ENCODE assay signal across 8 mouse cellular contexts in the genomic region with DNA sequence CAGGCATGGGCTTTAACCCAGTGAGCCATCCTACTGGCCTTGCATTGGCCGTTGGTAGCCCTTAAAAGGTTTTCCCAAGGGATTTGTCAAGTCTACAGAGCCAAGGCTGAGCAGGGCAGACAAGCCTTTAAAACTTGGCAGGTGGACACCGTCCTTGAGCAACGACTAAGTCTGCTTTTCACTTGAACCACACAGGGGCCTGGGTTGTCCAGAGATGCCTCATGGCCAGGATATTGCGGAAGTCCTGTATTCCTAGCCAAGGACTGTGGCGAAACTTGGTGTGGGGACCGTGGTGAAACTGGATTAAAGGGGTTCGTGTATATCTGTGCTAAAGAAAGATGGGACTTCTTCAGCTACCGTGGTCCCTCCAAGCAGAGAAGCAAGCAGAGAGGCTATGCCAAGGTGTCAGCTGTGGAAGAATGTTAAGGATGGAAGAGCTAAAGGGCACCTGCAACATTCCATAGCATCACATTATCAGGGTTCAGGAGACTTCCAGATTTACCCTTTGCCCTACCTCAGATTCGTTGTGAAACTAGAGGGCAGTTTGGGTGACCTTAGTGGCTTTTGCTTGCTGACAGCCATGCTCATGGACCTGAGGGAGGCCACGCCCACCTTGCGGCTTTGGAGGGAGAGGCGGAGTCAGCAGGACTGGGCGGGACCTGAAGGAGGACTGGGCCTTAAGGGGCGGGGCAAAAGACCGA. TPM values are rescaled to one million over a fixed set of nuclear protein-coding genes. Genes with fewer than 3 reads are reported as not detected.
DNase-seq lines count a peak whose midpoint lies in the region; ATAC-seq and TF ChIP-seq lines count a peak whose summit lies in the region.

No protein-coding gene starts in this region.

- no peak for TF ChIP-seq POLR2A in spleen, adult 2 months (IDR thresholded peaks at IDR 0.05; ENCODE audit: low read depth, low read length)

- no peaks in the 10 kb centered on the region for H3K36me3 ChIP-seq in spleen, adult 2 months (ENCODE audit: control insufficient read depth, insufficient read depth, low read length)
- no peaks in the 10 kb centered on the region for H3K36me3 ChIP-seq in lung, embryonic 16.5 days (ENCODE audit: control insufficient read depth, insufficient read depth, low read length)
- no peaks in the 10 kb centered on the region for H3K36me3 ChIP-seq in stomach, embryonic 15.5 days

- intact Hi-C loops in heart, postnatal 25 days (cut with DNase I): loop anchor here (5.0 kb wide), 3 partner anchors 42 to 163 kb away; no protein-coding TSS in a partner anchor

- no peak for TF ChIP-seq CTCF in spleen, adult 2 months (IDR thresholded peaks at IDR 0.05; ENCODE audit: extremely low read depth, insufficient read depth, insufficient read length, insufficient replicate concordance)

- peak; percentile 44 to 45 for DNase-seq in adrenal gland, adult 18-20 months (ENCODE audit: low spot score in 2 of 2)
- no peak for DNase-seq in adrenal gland, postnatal 4 days (ENCODE audit: low spot score in 2 of 2)
- DNase-seq in spleen, adult 2 months (ENCODE audit: low read depth in 1 of 2, low spot score in 2 of 2): peak in 1 of 2 experiments; percentile 7
- DNase-seq in spleen, postnatal 36 days (ENCODE audit: low spot score in 2 of 2): no peak
- peak; percentile 26 for DNase-seq in heart, postnatal 25 days (ENCODE audit: low spot score)
- DNase-seq in B cell, adult 2 months: no peak

- H3K9me3 ChIP-seq in lung, embryonic 16.5 days (ENCODE audit: control insufficient read depth, low read length): no peaks in the 10 kb centered on the region
- no peaks in the 10 kb centered on the region for H3K9me3 ChIP-seq in stomach, embryonic 15.5 days

- H3K4me3 ChIP-seq in spleen, adult 2 months (ENCODE audit: extremely low read depth, insufficient read depth, insufficient read length): peak overlapping the region; percentile 93; the same call in 1 of the 2 replicates
- H3K4me3 ChIP-seq in lung, embryonic 16.5 days (ENCODE audit: low read length): peak overlapping the region; percentile 66
- peak overlapping the region; percentile 82 for H3K4me3 ChIP-seq in stomach, embryonic 15.5 days (replicated peaks)

- H3K9ac ChIP-seq in lung, embryonic 16.5 days (ENCODE audit: low read length): no peak overlapping the region
- H3K9ac ChIP-seq in stomach, embryonic 15.5 days: no peak overlapping the region

- peak overlapping the region; percentile 95 for H3K4me2 ChIP-seq in lung, embryonic 16.5 days (ENCODE audit: low read depth, low read length)
- H3K4me2 ChIP-seq in stomach, embryonic 15.5 days: peak overlapping the region; percentile 90

- no peak overlapping the region for H3K27ac ChIP-seq in spleen, adult 2 months (ENCODE audit: insufficient read depth, low read length)
- peak overlapping the region; percentile 0; the same call in 1 of the 2 replicates for H3K27ac ChIP-seq in lung, embryonic 16.5 days (ENCODE audit: low read length)
- H3K27ac ChIP-seq in stomach, embryonic 15.5 days: 0 out of 2 replicates have a peak overlapping the region, but pooled peaks have one; percentile 31

- H3K27me3 ChIP-seq in spleen, adult 2 months (ENCODE audit: control insufficient read depth, insufficient read depth, low read length): no peaks in the 10 kb centered on the region
- no peaks in the 10 kb centered on the region for H3K27me3 ChIP-seq in lung, embryonic 16.5 days (ENCODE audit: control insufficient read depth, insufficient read depth, low read depth, low read length)
- no peaks in the 10 kb centered on the region for H3K27me3 ChIP-seq in stomach, embryonic 15.5 days (replicated peaks)

- H3K4me1 ChIP-seq in spleen, adult 2 months (ENCODE audit: control insufficient read depth, insufficient read depth, insufficient read length): no peaks in the 10 kb centered on the region; the same call in 1 of the 2 replicates
- H3K4me1 ChIP-seq in lung, embryonic 16.5 days (replicated peaks; ENCODE audit: control insufficient read depth, insufficient read depth, low read length): peaks cover 6% of the 10 kb centered on the region
- 0 out of 2 replicates have a peak, but pooled peaks cover 2% of the 10 kb centered on the region for H3K4me1 ChIP-seq in stomach, embryonic 15.5 days

- 37% methylated on average over 15 of the region's 15 CpGs for WGBS in spleen, adult 2 months
- WGBS in lung, embryonic 16.5 days: 32% methylated on average over 15 of the region's 15 CpGs
- 37% methylated on average over 15 of the region's 15 CpGs for WGBS in stomach, embryonic 15.5 days

- ATAC-seq in lung, embryonic 16.5 days (ENCODE audit: low read depth): no peak; the same call in 1 of the 2 replicates
- ATAC-seq in stomach, embryonic 15.5 days (ENCODE audit: insufficient read depth, low FRiP score, low read depth): no peak; the same call in 1 of the 2 replicates

RNA-seq across cellular contexts. Expression of gene Acsl1, which starts 0.6 kb away (rescaled TPM):
- total RNA-seq in adrenal gland, adult 18-20 months (2021): 100 to 1,000 TPM; 403 to 767 TPM
- total RNA-seq in adrenal gland, postnatal 4 days (2021): 100 to 1,000 TPM; 217 to 313 TPM
- 11.3 and 13.2 TPM in 2 replicates for polyA plus RNA-seq in spleen, adult 2 months (2012; rRNA removed)
- 100 to 1,000 TPM; 842 to 883 TPM for total RNA-seq in heart, postnatal 25 days (2021)
- 20.3 and 23.5 TPM in 2 replicates for polyA plus RNA-seq in lung, embryonic 16.5 days (2015; fragmentation: Nextera tagmentation; extraction: Ambion mirVana)
- polyA plus RNA-seq in stomach, embryonic 15.5 days (2015; fragmentation: Nextera tagmentation; extraction: Ambion mirVana): 24.1 and 25.7 TPM in 2 replicates

Comparison
In these comparisons a context has a peak if more than half of its experiments do, and no peak if none do; other contexts are left out.
1. DNase-seq: peak in adrenal gland, adult 18-20 months (2 of 2) and heart, postnatal 25 days (single experiment); none in adrenal gland, postnatal 4 days (0 of 2), spleen, postnatal 36 days (0 of 2) and B cell, adult 2 months (0 of 2).
2. Peak in every context shown above with its lines, with median percentiles within 50 percentile points of each other: H3K4me3 ChIP-seq.